Mouse (Mus musculus): Measurements from ENCODE around the gene Calcrl. TPM values are rescaled to one million over a fixed set of nuclear protein-coding genes. Genes with fewer than 3 reads are reported as not detected.

The Calcrl gene
- polyA plus RNA-seq, 1 experiment: 1.5 TPM

DNA sequence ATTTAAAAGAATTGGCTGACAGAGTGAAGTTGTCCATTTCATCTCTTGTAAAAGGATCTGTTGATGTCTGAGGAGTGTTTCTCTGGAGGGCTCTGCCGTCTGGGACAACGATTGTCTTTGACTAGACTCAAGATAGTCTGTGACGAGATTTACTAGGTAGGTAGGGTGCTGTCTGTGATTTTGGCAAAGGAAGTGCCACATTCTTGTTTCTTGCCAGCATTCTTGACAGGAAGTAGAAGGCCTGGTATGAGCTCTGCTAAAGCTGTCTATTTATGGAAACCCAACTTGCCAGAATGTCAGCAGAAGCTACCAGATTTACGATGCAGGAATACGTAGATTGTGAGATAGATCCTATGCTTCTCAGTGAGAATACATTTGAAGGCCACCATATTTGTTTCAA lies 16.7 kb upstream of the Calcrl start:
- no peak overlapping the region for H3K4me3 ChIP-seq (ENCODE audit: low read depth, low read length)
- H3K36me3 ChIP-seq (ENCODE audit: control insufficient read depth, insufficient read depth, low read length, poor library complexity, severe bottlenecking): peaks cover 11% of the 10 kb centered on the region
- no peak for TF ChIP-seq CTCF (IDR thresholded peaks at IDR 0.05; ENCODE audit: low read depth, low read length)
- no peak overlapping the region for H3K27ac ChIP-seq (ENCODE audit: insufficient read depth, low read length)
- no peaks in the 10 kb centered on the region for H3K9me3 ChIP-seq (replicated peaks; ENCODE audit: control insufficient read depth, insufficient read depth, low read length, poor library complexity, severe bottlenecking)
- no peak overlapping the region for H3K9ac ChIP-seq (ENCODE audit: low read depth, poor library complexity, severe bottlenecking)
- H3K4me1 ChIP-seq (ENCODE audit: control insufficient read depth, insufficient read depth, low read length): no peaks in the 10 kb centered on the region
- no peaks in the 10 kb centered on the region for H3K27me3 ChIP-seq (ENCODE audit: control insufficient read depth, insufficient read depth, low read length, poor library complexity, severe bottlenecking)

DNA sequence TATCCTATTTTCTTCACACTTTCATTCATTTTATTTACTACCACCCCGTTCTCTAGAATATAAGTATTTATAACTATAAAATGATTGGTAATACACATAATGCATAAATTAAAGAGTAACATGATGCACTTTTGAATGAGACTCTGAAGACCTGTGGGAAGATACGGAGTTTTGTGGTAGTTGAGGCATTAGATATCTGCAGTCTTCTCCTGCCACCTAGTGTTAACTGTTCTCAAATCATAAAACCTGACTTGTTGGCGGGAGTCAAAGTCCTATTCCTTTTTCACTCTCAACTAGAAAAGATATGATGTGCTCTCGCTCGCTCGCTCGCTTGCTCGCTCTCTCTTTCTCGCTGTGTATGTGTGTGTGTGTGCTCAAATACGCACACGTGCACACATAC lies 4.5 kb upstream of the Calcrl start:
- no peak for TF ChIP-seq POLR2A (IDR thresholded peaks at IDR 0.05; ENCODE audit: insufficient read depth, low read length)
- no peak for TF ChIP-seq CTCF (IDR thresholded peaks at IDR 0.05; ENCODE audit: low read depth, low read length)
- no peak for TF ChIP-seq EP300 (IDR thresholded peaks at IDR 0.05; ENCODE audit: insufficient read depth, low read depth, low read length)
- H3K36me3 ChIP-seq (ENCODE audit: control insufficient read depth, insufficient read depth, low read length, poor library complexity, severe bottlenecking): no peaks in the 10 kb centered on the region
- no peaks in the 10 kb centered on the region for H3K27me3 ChIP-seq (ENCODE audit: control insufficient read depth, insufficient read depth, low read length, poor library complexity, severe bottlenecking)
- H3K4me3 ChIP-seq (ENCODE audit: low read depth, low read length): no peak overlapping the region
- H3K9ac ChIP-seq (ENCODE audit: low read depth, poor library complexity, severe bottlenecking): no peak overlapping the region
- no peaks in the 10 kb centered on the region for H3K9me3 ChIP-seq (replicated peaks; ENCODE audit: control insufficient read depth, insufficient read depth, low read length, poor library complexity, severe bottlenecking)
- H3K4me1 ChIP-seq (ENCODE audit: control insufficient read depth, insufficient read depth, low read length): no peaks in the 10 kb centered on the region
- no peak overlapping the region for H3K27ac ChIP-seq (ENCODE audit: insufficient read depth, low read length)

DNA sequence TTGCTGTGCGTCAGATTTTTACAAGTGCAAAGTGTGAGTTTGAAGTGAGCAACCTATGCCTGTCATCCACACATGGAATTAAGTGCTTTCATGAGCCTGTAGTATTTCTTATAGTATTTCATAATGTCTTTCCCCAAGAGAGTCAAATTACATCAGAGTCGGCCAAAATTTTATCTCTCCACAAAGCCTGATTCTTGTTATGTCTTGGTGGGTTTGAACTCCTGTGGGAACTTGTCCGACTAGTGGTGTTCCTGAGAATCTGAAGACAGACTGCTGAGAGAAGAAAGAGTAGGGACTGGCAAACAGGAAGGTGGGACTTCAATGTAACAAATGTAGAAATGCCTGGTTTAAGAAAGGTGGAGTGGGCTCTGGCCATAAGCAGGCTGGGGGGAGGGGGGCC lies 3.6 kb upstream of the Calcrl start:
- H3K9ac ChIP-seq (ENCODE audit: low read depth, poor library complexity, severe bottlenecking): no peak overlapping the region
- H3K4me1 ChIP-seq (ENCODE audit: control insufficient read depth, insufficient read depth, low read length): no peaks in the 10 kb centered on the region
- no peaks in the 10 kb centered on the region for H3K9me3 ChIP-seq (replicated peaks; ENCODE audit: control insufficient read depth, insufficient read depth, low read length, poor library complexity, severe bottlenecking)
- no peak overlapping the region for H3K27ac ChIP-seq (ENCODE audit: insufficient read depth, low read length)
- TF ChIP-seq POLR2A (IDR thresholded peaks at IDR 0.05; ENCODE audit: insufficient read depth, low read length) (no peak), CTCF (IDR thresholded peaks at IDR 0.05; ENCODE audit: low read depth, low read length) (no peak), EP300 (IDR thresholded peaks at IDR 0.05; ENCODE audit: insufficient read depth, low read depth, low read length) (no peak)
- H3K27me3 ChIP-seq (ENCODE audit: control insufficient read depth, insufficient read depth, low read length, poor library complexity, severe bottlenecking): no peaks in the 10 kb centered on the region
- H3K4me3 ChIP-seq (ENCODE audit: low read depth, low read length): no peak overlapping the region
- H3K36me3 ChIP-seq (ENCODE audit: control insufficient read depth, insufficient read depth, low read length, poor library complexity, severe bottlenecking): no peaks in the 10 kb centered on the region

DNA sequence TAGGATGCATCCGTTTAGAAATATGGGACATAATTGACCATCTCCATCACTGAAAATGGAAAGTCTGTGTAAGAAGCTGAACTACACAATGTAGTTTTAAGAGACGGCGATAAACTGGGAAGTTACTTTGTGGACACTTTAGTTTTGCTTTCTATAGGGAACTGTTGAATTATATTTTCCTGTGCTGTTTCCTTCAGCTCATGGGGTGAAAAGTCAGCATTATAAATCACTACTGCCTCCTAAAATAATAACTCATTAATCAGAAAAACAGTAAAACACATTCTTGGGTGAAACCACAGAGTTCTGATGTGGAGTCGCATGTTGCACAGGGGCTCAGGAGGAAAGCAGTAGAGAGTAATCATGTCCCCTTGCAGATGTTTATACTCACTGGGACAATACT lies 1.3 kb upstream of the Calcrl start:
- TF ChIP-seq EP300 (IDR thresholded peaks at IDR 0.05; ENCODE audit: insufficient read depth, low read depth, low read length): no peak
- no peak for TF ChIP-seq POLR2A (IDR thresholded peaks at IDR 0.05; ENCODE audit: insufficient read depth, low read length)
- no peak for TF ChIP-seq CTCF (IDR thresholded peaks at IDR 0.05; ENCODE audit: low read depth, low read length)
- Histone ChIP-seq H3K9me3 (replicated peaks; ENCODE audit: control insufficient read depth, insufficient read depth, low read length, poor library complexity, severe bottlenecking) (no peaks in the 10 kb centered on the region), H3K36me3 (ENCODE audit: control insufficient read depth, insufficient read depth, low read length, poor library complexity, severe bottlenecking) (no peaks in the 10 kb centered on the region), H3K4me1 (ENCODE audit: control insufficient read depth, insufficient read depth, low read length) (no peaks in the 10 kb centered on the region), H3K9ac (ENCODE audit: low read depth, poor library complexity, severe bottlenecking) (no peak overlapping the region), H3K27me3 (ENCODE audit: control insufficient read depth, insufficient read depth, low read length, poor library complexity, severe bottlenecking) (no peaks in the 10 kb centered on the region), H3K4me3 (ENCODE audit: low read depth, low read length) (no peak overlapping the region), H3K27ac (ENCODE audit: insufficient read depth, low read length) (no peak overlapping the region)

DNA sequence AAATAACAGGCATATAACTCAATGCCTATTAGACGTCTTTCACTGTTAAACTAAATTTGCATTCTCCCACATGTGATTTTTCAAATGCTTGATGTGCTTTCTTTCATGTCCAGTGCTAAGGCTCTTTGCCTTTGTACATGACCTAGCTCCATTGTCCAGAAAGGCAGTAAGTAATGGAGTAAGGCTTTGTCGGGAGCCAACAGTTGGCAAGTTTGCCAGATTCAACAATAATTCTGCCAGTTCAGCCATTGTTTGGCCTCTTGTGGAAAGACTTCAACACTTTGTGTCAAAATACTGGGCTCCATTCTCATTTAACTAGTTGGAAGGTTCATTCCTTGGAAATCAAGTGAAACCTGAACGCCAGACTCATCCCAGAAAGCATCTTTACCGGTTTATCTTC lies 8.7 kb downstream of the Calcrl start:
- Histone ChIP-seq H3K9me3 (replicated peaks; ENCODE audit: control insufficient read depth, insufficient read depth, low read length, poor library complexity, severe bottlenecking) (no peaks in the 10 kb centered on the region), H3K4me1 (ENCODE audit: control insufficient read depth, insufficient read depth, low read length) (no peaks in the 10 kb centered on the region), H3K9ac (ENCODE audit: low read depth, poor library complexity, severe bottlenecking) (no peak overlapping the region), H3K27me3 (ENCODE audit: control insufficient read depth, insufficient read depth, low read length, poor library complexity, severe bottlenecking) (no peaks in the 10 kb centered on the region), H3K4me3 (ENCODE audit: low read depth, low read length) (no peak overlapping the region), H3K27ac (ENCODE audit: insufficient read depth, low read length) (no peak overlapping the region), H3K36me3 (ENCODE audit: control insufficient read depth, insufficient read depth, low read length, poor library complexity, severe bottlenecking) (no peaks in the 10 kb centered on the region)
- TF ChIP-seq POLR2A (IDR thresholded peaks at IDR 0.05; ENCODE audit: insufficient read depth, low read length): no peak

DNA sequence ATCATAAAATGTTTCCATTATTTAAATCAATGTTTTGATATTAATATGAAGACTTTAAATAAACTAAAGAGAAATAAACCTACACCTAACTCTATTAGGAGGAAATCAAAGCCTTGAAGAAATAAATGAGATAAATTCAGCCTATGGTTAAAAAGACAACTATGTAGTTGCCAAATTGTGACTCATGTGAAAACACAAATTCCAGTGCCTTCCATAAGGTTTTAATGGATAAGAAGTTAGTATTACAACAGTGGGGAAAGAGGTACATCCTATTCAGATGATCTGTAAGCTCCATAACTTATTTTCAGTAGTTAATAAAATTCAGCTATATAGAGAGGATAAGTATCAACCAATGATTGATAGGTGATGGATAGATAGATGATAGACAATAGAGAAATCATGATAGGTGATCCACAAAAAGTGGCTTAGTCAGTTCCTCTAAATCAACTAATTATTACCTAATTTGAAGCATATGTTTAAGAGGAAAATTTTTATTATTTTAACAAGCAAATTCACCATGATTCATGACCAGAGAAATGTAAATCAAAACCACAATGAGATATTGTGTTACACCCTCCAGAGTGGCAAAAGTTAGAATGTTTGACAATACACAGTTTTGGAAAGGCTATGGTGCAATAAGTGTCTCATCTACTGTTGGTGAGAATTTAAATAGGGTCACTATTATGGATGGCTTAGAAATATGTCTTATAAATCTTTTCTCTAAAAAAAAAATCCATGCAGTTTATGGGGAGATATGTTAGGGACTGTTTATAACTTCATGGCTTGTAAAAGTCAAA lies 15.2 kb downstream of the Calcrl start:
- Histone ChIP-seq H3K9ac (ENCODE audit: low read depth, poor library complexity, severe bottlenecking) (no peak overlapping the region), H3K27me3 (ENCODE audit: control insufficient read depth, insufficient read depth, low read length, poor library complexity, severe bottlenecking) (no peaks in the 10 kb centered on the region), H3K27ac (ENCODE audit: insufficient read depth, low read length) (no peak overlapping the region), H3K4me1 (ENCODE audit: control insufficient read depth, insufficient read depth, low read length) (no peaks in the 10 kb centered on the region), H3K4me3 (ENCODE audit: low read depth, low read length) (no peak overlapping the region), H3K9me3 (replicated peaks; ENCODE audit: control insufficient read depth, insufficient read depth, low read length, poor library complexity, severe bottlenecking) (no peaks in the 10 kb centered on the region), H3K36me3 (ENCODE audit: control insufficient read depth, insufficient read depth, low read length, poor library complexity, severe bottlenecking) (no peaks in the 10 kb centered on the region)
- TF ChIP-seq CTCF (IDR thresholded peaks at IDR 0.05; ENCODE audit: low read depth, low read length): no peak
- TF ChIP-seq EP300 (IDR thresholded peaks at IDR 0.05; ENCODE audit: insufficient read depth, low read depth, low read length): no peak
- TF ChIP-seq POLR2A (IDR thresholded peaks at IDR 0.05; ENCODE audit: insufficient read depth, low read length): no peak

Measured in ES-Bruce4 (cell line).